Mouse (Mus musculus) heart, embryonic 16.5 days (tissue): ENCODE measurements around the gene Rpgrip1l. TPM values are rescaled to one million over a fixed set of nuclear protein-coding genes. Genes with fewer than 3 reads are reported as not detected.

ENCODE experiments used
- ATAC-seq: fragments of 200-750 bp; cut with Nextera tagmentation; replicated peaks from 2 replicates; pipeline ENCODE4 v1.8.0; 2017; ENCODE audit warnings: moderate number of reproducible peaks; ENCODE audit not compliant: insufficient read depth, low FRiP score; ENCODE audit errors: extremely low read depth
- H3K27ac ChIP-seq: fragments of 300-500 bp; sonication (generic); 2 replicates; pipeline ENCODE4 v1.5.1; 2014; ENCODE audit warnings: mild to moderate bottlenecking, low read length, control low read depth, moderate library complexity
- H3K27me3 ChIP-seq: fragments of 300-500 bp; sonication (generic); 2 replicates; pipeline ENCODE4 v1.6.1; 2014; ENCODE audit warnings: low read length, mixed read lengths; ENCODE audit not compliant: control insufficient read depth, insufficient read depth
- H3K36me3 ChIP-seq: fragments of 300-500 bp; sonication (generic); 2 replicates; pipeline ENCODE4 v1.6.1; 2014; ENCODE audit not compliant: control insufficient read depth, insufficient read depth
- H3K4me1 ChIP-seq: fragments of 300-500 bp; sonication (generic); 2 replicates; pipeline ENCODE4 v1.6.1; 2014; ENCODE audit warnings: low read length, mixed read lengths; ENCODE audit not compliant: control insufficient read depth, insufficient read depth
- H3K4me2 ChIP-seq: fragments of 300-500 bp; sonication (generic); 2 replicates; pipeline ENCODE4 v1.6.1; 2014; ENCODE audit warnings: low read depth, mild to moderate bottlenecking, control low read depth, low read length
- H3K4me3 ChIP-seq: fragments of 300-500 bp; sonication (generic); 2 replicates; pipeline ENCODE4 v1.5.1; 2014; ENCODE audit warnings: mild to moderate bottlenecking, control low read depth, low read length
- H3K9ac ChIP-seq: fragments of 300-500 bp; sonication (generic); 2 replicates; pipeline ENCODE4 v1.6.1; 2014; ENCODE audit warnings: low read length, control low read depth
- H3K9me3 ChIP-seq: fragments of 300-500 bp; sonication (generic); replicated peaks from 2 replicates; pipeline ENCODE4 v1.6.1; 2016; ENCODE audit warnings: low read length; ENCODE audit not compliant: control insufficient read depth
- WGBS: fragments of 180-500 bp; shearing (Covaris S2); extraction: QIAGEN DNeasy Blood & Tissue Kit; methylation state at CpG from one replicate; pipeline ENCODE4 v1.1.7; 2014; 5-methylcytosine and 5-hydroxymethylcytosine counted together
- polyA plus RNA-seq: library from polyadenylated mRNA; unstranded; fragments of >200 nt; fragmentation: Nextera tagmentation; extraction: Ambion mirVana; gene quantifications from 2 replicates; pipeline ENCODE4 v1.2.1, GENCODE M21; 2015

Rpgrip1l gene
- polyA plus RNA-seq, 1 experiment from 2014 or later = 7.5 TPM

GRCm38 (mm10) chr8:91214287-91214686, 98.8 kb downstream of the Rpgrip1l start:
- H3K36me3 ChIP-seq = peaks cover 4% of the 10 kb centered on the region
- H3K4me3 ChIP-seq = no peak overlapping the region
- H3K4me2 ChIP-seq = no peak overlapping the region
- no peaks in the 10 kb centered on the region for H3K9me3 ChIP-seq
- H3K27me3 ChIP-seq = no peaks in the 10 kb centered on the region
- ATAC-seq = no peak
- no peak overlapping the region for H3K9ac ChIP-seq
- WGBS = 70% methylated on average over 3 of the region's 3 CpGs
- H3K27ac ChIP-seq = no peak overlapping the region
- H3K4me1 ChIP-seq = no peaks in the 10 kb centered on the region

DNA sequence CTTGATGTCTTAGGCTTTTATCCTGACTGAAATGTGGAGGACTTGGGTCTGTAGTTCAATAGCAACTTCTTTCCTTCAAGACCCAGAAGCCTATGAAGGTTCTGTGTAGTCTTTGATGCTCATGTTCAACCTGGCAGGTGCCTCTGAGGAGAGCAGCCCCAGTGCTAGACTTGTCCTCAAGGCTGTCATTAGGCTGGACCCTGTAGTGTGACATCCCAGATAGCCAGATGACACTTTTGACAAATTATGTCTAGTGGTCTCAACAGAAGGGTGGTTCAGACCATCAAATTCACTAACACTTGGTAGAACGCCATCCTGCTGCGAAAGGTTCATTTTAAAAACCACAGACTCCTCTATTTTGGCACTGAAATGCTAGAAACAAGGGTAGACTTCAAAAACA, 100.1 kb downstream of the Rpgrip1l start:
- Histone ChIP-seq H3K36me3 (no peaks in the 10 kb centered on the region), H3K4me2 (no peak overlapping the region), H3K9me3 (no peaks in the 10 kb centered on the region), H3K4me3 (no peak overlapping the region), H3K27me3 (no peaks in the 10 kb centered on the region), H3K4me1 (no peaks in the 10 kb centered on the region), H3K27ac (no peak overlapping the region), H3K9ac (no peak overlapping the region)
- ATAC-seq = no peak
- WGBS = 84% methylated on average over 2 of the region's 2 CpGs

DNA sequence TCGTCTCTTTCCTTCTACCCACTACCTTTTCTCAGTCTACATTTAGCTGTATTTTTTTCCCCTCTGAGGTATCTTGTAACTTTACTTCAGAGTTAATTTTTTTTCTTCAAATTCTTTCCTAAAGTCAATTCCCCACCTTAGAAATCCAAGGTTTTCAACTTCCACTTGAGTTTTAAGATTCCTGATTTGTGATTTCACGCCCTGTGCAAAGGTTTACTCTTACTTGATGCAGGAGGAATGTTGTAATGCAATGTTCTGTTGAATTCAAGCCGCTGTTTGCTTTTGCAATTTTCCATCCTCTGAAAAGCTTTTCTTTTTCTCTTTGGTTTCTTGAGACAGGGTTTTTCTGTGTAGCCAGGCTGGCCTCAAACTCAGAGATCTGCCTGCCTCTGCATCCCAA, 103.4 kb downstream of the Rpgrip1l start:
- 75% methylated on average over 3 of the region's 3 CpGs for WGBS
- Histone ChIP-seq H3K9me3 (0 out of 2 replicates have a peak, but pooled peaks cover under 1% of the 10 kb centered on the region), H3K4me2 (no peak overlapping the region), H3K4me3 (no peak overlapping the region), H3K9ac (no peak overlapping the region), H3K4me1 (no peaks in the 10 kb centered on the region), H3K27ac (no peak overlapping the region), H3K36me3 (no peaks in the 10 kb centered on the region), H3K27me3 (no peaks in the 10 kb centered on the region)
- ATAC-seq = no peak

DNA sequence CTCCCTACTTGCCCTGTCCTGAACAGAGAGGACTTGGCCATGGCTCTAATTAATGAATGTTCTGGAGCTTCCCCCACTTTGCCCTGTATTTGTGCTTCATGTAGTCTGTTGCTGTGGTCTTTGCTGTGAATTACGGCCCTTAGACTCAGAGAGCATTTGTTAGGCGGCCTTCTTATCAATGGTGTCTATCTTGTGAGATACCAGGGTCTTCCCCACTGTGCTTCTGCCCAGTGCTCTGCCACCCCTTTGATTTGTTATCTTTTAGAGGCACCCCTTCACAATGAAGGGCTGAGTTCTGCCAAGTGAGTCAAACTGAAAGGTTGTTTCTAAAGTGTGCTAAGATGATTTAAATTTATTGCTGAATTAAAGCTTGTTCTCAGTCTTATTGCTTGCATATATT, 105.4 kb downstream of the Rpgrip1l start:
- WGBS = 24% methylated on average over 2 of the region's 2 CpGs

GRCm38 (mm10) chr8:91205897-91206296, 107.2 kb downstream of the Rpgrip1l start:
- Histone ChIP-seq H3K9ac (no peak overlapping the region), H3K36me3 (no peaks in the 10 kb centered on the region), H3K9me3 (0 out of 2 replicates have a peak, but pooled peaks cover 2% of the 10 kb centered on the region), H3K4me1 (no peaks in the 10 kb centered on the region), H3K27ac (no peak overlapping the region), H3K4me3 (no peak overlapping the region), H3K4me2 (no peak overlapping the region), H3K27me3 (no peaks in the 10 kb centered on the region)
- WGBS = 52% methylated on average over 6 of the region's 6 CpGs
- ATAC-seq = no peak

More for the DNA sequence above, 105.4 kb downstream of the Rpgrip1l start:
- 0 out of 2 replicates have a peak, but pooled peaks cover 2% of the 10 kb centered on the region for H3K9me3 ChIP-seq
- H3K4me1 ChIP-seq = no peaks in the 10 kb centered on the region
- H3K27me3 ChIP-seq = no peaks in the 10 kb centered on the region
- H3K4me3 ChIP-seq = no peak overlapping the region
- H3K4me2 ChIP-seq = no peak overlapping the region
- no peak overlapping the region for H3K9ac ChIP-seq
- no peak for ATAC-seq
- H3K36me3 ChIP-seq = no peaks in the 10 kb centered on the region
- no peak overlapping the region for H3K27ac ChIP-seq

DNA sequence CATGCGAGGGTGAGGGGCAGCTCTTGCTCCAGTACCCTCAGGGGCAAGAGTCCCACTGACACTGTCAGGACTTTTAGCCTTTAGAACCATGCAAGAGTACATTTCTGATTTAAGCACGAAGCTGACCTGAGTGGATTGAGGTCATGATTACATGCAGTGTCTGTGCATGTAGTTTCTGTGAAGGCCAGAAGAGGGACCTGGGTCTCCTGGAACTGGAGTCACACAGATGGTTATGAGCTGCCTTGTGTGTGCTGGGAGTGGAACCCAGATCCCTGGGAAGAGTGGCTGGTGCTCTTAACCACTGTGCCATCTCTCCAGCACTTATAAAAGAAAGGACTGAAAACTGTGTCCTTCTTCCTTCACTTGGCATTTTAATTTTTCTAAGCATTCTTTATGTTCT, 111.9 kb downstream of the Rpgrip1l start:
- H3K9ac ChIP-seq = no peak overlapping the region
- H3K4me2 ChIP-seq = no peak overlapping the region
- no peak overlapping the region for H3K4me3 ChIP-seq
- no peaks in the 10 kb centered on the region for H3K36me3 ChIP-seq
- 68% methylated on average over 2 of the region's 2 CpGs for WGBS
- 0 out of 2 replicates have a peak, but pooled peaks cover 2% of the 10 kb centered on the region for H3K9me3 ChIP-seq
- H3K27ac ChIP-seq = no peak overlapping the region
- no peak for ATAC-seq
- peaks cover 6% of the 10 kb centered on the region; the same call in 1 of the 2 replicates for H3K4me1 ChIP-seq
- no peaks in the 10 kb centered on the region for H3K27me3 ChIP-seq

DNA sequence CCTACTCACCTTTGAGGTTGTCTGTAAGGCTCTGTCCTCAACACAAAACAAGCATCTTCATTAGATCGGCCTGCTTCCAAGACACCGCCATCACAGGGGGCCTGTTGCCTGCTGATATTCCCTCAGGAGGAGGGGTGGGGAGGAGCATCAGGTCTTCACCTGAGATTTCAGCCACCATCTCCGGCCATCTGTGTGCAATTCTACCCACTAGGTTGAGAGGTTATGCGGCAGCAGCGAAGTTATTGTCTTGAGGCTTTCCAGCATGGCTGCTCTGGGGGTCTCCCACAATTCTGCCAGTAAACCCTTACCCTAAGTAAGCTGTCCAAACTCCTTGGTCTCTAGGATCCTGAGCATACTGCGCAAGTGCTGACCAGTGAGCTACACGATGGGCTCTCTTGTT, 113.2 kb downstream of the Rpgrip1l start, which contains the start of gene Aktip:
Aktip (minus strand) TSS at position 101 of the 400 bp plus-strand sequence.
- Histone ChIP-seq H3K36me3 (no peaks in the 10 kb centered on the region), H3K27me3 (no peaks in the 10 kb centered on the region), H3K9ac (no peak within 1 kb of the TSS), H3K9me3 (0 out of 2 replicates have a peak, but pooled peaks cover 2% of the 10 kb centered on the region), H3K4me1 (peaks cover 6% of the 10 kb centered on the region; the same call in 1 of the 2 replicates), H3K4me3 (no peak within 1 kb of the TSS), H3K27ac (no peak within 1 kb of the TSS), H3K4me2 (no peak within 1 kb of the TSS)
- WGBS = 94% methylated on average over 7 of the region's 7 CpGs
- no peak for ATAC-seq

- no peaks in the 10 kb centered on the region for H3K27me3 ChIP-seq
- ATAC-seq = no peak
These were observed 115.0 kb downstream of the Rpgrip1l start for GRCm38 (mm10) chr8:91198036-91198435.

GRCm38 (mm10) chr8:91197233-91197632, 115.8 kb downstream of the Rpgrip1l start:
- Histone ChIP-seq H3K9me3 (no peaks in the 10 kb centered on the region), H3K4me1 (peaks cover 6% of the 10 kb centered on the region; the same call in 1 of the 2 replicates), H3K4me2 (no peak overlapping the region), H3K9ac (no peak overlapping the region), H3K36me3 (no peaks in the 10 kb centered on the region), H3K27ac (no peak overlapping the region), H3K4me3 (no peak overlapping the region), H3K27me3 (no peaks in the 10 kb centered on the region)
- 76% methylated on average over 5 of the region's 5 CpGs for WGBS
- no peak for ATAC-seq

More at GRCm38 (mm10) chr8:91198036-91198435, 115.0 kb downstream of the Rpgrip1l start:
- Histone ChIP-seq H3K4me1 (peaks cover 6% of the 10 kb centered on the region; the same call in 1 of the 2 replicates), H3K4me2 (no peak overlapping the region), H3K4me3 (no peak overlapping the region), H3K36me3 (no peaks in the 10 kb centered on the region), H3K9me3 (no peaks in the 10 kb centered on the region), H3K9ac (no peak overlapping the region), H3K27ac (no peak overlapping the region)
- WGBS = 29% methylated on average over 3 of the region's 3 CpGs
